Mouse (Mus musculus) embryonic facial prominence, embryonic 15.5 days (tissue): ENCODE measurements around the gene Cdh26. TPM values are rescaled to one million over a fixed set of nuclear protein-coding genes. Genes with fewer than 3 reads are reported as not detected.

ENCODE experiments used
- ATAC-seq: fragments of 200-750 bp; cut with Nextera tagmentation; 2 replicates; pipeline ENCODE4 v1.8.0; 2017; ENCODE audit warnings: low read depth, moderate TSS enrichment; ENCODE audit not compliant: insufficient number of reproducible peaks, low FRiP score, low TSS enrichment
- H3K27ac ChIP-seq: fragments of 300-500 bp; sonication (generic); replicated peaks from 2 replicates; pipeline ENCODE4 v1.5.1; 2015; ENCODE audit warnings: mild to moderate bottlenecking, inconsistent platforms
- H3K27me3 ChIP-seq: fragments of 300-500 bp; sonication (generic); 2 replicates; pipeline ENCODE4 v1.6.1; 2015; ENCODE audit warnings: inconsistent platforms
- H3K36me3 ChIP-seq: fragments of 300-500 bp; sonication (generic); 2 replicates; pipeline ENCODE4 v1.6.1; 2015; ENCODE audit warnings: mild to moderate bottlenecking, inconsistent platforms
- H3K4me1 ChIP-seq: fragments of 300-500 bp; sonication (generic); 2 replicates; pipeline ENCODE4 v1.6.1; 2015; ENCODE audit warnings: inconsistent platforms
- H3K4me2 ChIP-seq: fragments of 300-500 bp; sonication (generic); replicated peaks from 2 replicates; pipeline ENCODE4 v1.6.1; 2015; ENCODE audit warnings: mild to moderate bottlenecking, inconsistent platforms
- H3K4me3 ChIP-seq: fragments of 300-500 bp; sonication (generic); replicated peaks from 2 replicates; pipeline ENCODE4 v1.5.1; 2015; ENCODE audit warnings: mild to moderate bottlenecking, inconsistent platforms
- H3K9ac ChIP-seq: fragments of 300-500 bp; sonication (generic); 2 replicates; pipeline ENCODE4 v1.6.1; 2015; ENCODE audit warnings: inconsistent platforms
- H3K9me3 ChIP-seq: fragments of 300-500 bp; sonication (generic); replicated peaks from 2 replicates; pipeline ENCODE4 v1.6.1; 2016; ENCODE audit warnings: inconsistent platforms
- WGBS: fragments of 180-500 bp; shearing (Covaris S2); methylation state at CpG from one replicate; pipeline ENCODE4 v1.1.7; 2015; 5-methylcytosine and 5-hydroxymethylcytosine counted together
- polyA plus RNA-seq: library from polyadenylated mRNA; unstranded; fragments of >200 nt; fragmentation: Nextera tagmentation; extraction: Ambion mirVana; gene quantifications from 2 replicates; pipeline ENCODE4 v1.2.1, GENCODE M21; 2015

The Cdh26 gene
- polyA plus RNA-seq, 1 experiment from 2014 or later: 5.2 TPM

DNA sequence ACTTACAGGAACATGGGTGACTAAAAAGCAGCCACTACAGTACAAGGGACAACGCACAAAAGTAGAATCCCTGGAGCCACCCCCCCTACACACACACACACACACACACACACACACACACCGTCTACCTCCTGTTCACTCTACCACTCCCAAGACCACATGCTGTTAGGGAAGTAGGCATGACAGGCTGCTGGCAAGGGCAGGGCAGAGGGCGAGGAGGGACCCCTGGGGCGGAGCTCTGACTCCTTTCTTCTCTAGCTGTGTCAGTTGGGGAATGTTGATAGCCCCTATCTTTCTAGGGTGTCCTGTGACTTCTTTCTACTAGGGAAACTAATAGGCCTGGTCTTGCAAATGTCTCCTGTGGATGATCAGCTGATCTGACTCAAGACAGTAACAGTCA is 13.4 kb upstream of the Cdh26 start:
- no peak for ATAC-seq
- Histone ChIP-seq H3K36me3 (no peaks in the 10 kb centered on the region), H3K27ac (no peak overlapping the region), H3K4me1 (peaks cover 22% of the 10 kb centered on the region), H3K27me3 (peaks cover 13% of the 10 kb centered on the region), H3K4me3 (no peak overlapping the region), H3K9ac (no peak overlapping the region), H3K9me3 (no peaks in the 10 kb centered on the region), H3K4me2 (no peak overlapping the region)
- WGBS: 77% methylated on average over 4 of the region's 4 CpGs

DNA sequence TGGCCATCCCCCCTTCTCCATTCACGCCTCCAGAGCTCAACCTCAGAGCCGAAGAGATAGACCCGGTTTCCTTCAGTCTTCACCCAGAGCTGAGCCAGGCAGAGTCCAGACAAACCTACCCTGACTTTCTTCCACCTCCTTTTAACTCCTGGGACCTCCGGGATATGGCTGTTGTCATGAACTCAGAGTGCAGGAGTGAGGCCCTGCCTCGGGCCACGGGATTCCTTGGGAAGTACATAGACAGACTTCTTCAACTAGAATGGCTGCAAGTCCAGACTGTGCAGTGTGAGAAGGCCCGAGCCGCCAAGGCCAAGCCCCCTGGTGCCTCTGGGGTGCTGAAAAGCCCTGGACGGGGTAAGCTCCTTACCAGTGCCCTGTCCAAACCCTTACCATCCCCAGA is 9.8 kb upstream of the Cdh26 start:
- no peaks in the 10 kb centered on the region for H3K27me3 ChIP-seq
- no peak overlapping the region for H3K27ac ChIP-seq
- H3K4me3 ChIP-seq: no peak overlapping the region
- H3K4me1 ChIP-seq: no peaks in the 10 kb centered on the region
- 68% methylated on average over 9 of the region's 9 CpGs for WGBS
- ATAC-seq: no peak
- no peak overlapping the region for H3K4me2 ChIP-seq
- H3K36me3 ChIP-seq: no peaks in the 10 kb centered on the region
- no peaks in the 10 kb centered on the region for H3K9me3 ChIP-seq
- no peak overlapping the region for H3K9ac ChIP-seq

DNA sequence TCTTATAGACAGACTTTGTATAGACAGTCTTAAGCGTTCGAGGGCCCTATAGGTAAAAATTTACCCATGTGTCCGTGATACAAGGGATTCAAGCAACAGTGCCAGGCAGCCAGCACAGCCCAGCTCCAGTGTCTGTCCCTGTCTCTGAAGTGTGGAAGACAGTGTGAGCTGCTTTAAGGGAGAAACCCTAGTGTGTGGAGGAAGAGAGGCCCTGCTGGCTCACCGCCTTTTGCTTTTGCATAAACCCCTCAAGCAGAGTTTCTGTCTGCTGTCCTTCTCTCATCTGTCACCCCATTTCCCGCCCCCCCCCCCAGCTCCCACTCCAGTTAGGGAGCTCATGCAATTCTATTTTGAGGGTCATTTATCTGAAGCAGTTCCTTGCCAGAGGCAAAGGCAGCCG is 8.7 kb upstream of the Cdh26 start:
- Histone ChIP-seq H3K27ac (no peak overlapping the region), H3K9me3 (no peaks in the 10 kb centered on the region), H3K4me3 (no peak overlapping the region), H3K4me1 (no peaks in the 10 kb centered on the region), H3K9ac (no peak overlapping the region), H3K27me3 (no peaks in the 10 kb centered on the region), H3K36me3 (no peaks in the 10 kb centered on the region), H3K4me2 (no peak overlapping the region)
- ATAC-seq: no peak
- 45% methylated on average over 6 of the region's 6 CpGs for WGBS

DNA sequence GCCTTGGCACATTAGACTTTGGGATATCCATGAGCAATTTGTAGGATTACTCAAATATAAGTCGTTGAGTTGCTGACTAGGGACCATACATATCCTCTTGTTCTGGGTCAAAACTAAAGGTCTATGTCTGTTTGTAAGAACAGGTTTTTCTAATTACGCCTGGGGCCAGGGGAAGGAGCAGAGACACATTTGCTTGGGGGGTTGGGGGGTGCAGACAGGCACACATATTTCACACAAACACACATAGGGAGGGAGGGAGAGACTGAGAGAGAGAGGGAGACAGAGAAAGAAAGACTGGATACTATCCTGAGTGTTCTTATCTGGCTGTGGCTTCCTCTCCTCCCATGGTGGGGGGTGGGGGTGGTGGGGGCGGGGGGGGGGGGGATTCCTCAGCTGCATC is 8.1 kb upstream of the Cdh26 start:
- H3K36me3 ChIP-seq: no peaks in the 10 kb centered on the region
- H3K4me2 ChIP-seq: no peak overlapping the region
- H3K4me1 ChIP-seq: no peaks in the 10 kb centered on the region
- 28% methylated on average over 2 of the region's 3 CpGs for WGBS
- no peak overlapping the region for H3K27ac ChIP-seq
- H3K9ac ChIP-seq: no peak overlapping the region
- no peak overlapping the region for H3K4me3 ChIP-seq
- no peaks in the 10 kb centered on the region for H3K9me3 ChIP-seq
- no peaks in the 10 kb centered on the region for H3K27me3 ChIP-seq
- ATAC-seq: no peak; the same call in 1 of the 2 replicates

DNA sequence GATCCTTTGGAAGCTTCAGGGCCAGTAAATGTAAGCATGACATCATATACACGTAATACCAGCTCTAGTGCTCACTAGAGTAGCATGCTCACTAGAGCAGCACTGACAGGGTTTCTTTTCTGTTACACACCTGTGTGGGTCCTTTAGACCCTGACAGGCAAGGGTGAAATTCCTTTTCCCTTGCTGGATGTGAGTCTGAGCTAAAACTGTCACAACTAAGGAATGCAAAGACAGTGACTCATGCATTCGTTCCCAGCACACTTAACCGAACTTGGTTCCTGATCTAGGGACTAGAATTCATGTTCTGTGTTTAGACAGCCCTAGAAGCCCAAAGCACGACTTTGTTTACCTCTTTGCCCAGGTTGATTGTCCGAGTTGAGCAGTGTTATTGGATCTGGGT is 7.1 kb upstream of the Cdh26 start:
- no peaks in the 10 kb centered on the region for H3K9me3 ChIP-seq
- no peaks in the 10 kb centered on the region for H3K4me1 ChIP-seq
- no peak overlapping the region for H3K4me3 ChIP-seq
- no peak overlapping the region for H3K27ac ChIP-seq
- no peak for ATAC-seq
- no peak overlapping the region for H3K9ac ChIP-seq
- 60% methylated on average over 5 of the region's 5 CpGs for WGBS
- H3K36me3 ChIP-seq: no peaks in the 10 kb centered on the region
- H3K27me3 ChIP-seq: no peaks in the 10 kb centered on the region; the same call in 1 of the 2 replicates
- no peak overlapping the region for H3K4me2 ChIP-seq

DNA sequence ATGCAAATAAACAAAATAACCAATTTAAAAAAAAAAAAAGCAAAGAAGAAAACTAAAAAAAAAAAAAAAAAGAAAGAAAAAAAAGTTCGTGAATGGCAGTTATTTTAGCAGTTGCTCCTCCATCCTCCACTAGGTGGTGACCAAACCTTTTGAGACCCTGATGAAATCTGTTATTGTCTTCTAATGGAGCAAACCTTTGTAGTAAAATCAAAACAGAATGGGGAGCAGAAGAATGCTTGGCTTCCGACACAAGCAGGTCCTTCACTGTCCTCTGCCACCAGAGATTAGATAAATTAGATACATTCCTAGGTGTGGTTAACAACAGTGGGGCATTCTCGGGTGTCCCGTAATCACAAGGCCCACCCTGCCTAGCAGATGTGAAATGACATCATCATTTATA is 4.1 kb upstream of the Cdh26 start:
- no peaks in the 10 kb centered on the region for H3K36me3 ChIP-seq
- no peak overlapping the region for H3K4me3 ChIP-seq
- H3K4me2 ChIP-seq: no peak overlapping the region
- no peak overlapping the region for H3K9ac ChIP-seq
- 27% methylated on average over 4 of the region's 4 CpGs for WGBS
- H3K9me3 ChIP-seq: no peaks in the 10 kb centered on the region
- H3K27me3 ChIP-seq: peaks cover 4% of the 10 kb centered on the region
- no peak for ATAC-seq
- H3K4me1 ChIP-seq: no peaks in the 10 kb centered on the region
- H3K27ac ChIP-seq: no peak overlapping the region

DNA sequence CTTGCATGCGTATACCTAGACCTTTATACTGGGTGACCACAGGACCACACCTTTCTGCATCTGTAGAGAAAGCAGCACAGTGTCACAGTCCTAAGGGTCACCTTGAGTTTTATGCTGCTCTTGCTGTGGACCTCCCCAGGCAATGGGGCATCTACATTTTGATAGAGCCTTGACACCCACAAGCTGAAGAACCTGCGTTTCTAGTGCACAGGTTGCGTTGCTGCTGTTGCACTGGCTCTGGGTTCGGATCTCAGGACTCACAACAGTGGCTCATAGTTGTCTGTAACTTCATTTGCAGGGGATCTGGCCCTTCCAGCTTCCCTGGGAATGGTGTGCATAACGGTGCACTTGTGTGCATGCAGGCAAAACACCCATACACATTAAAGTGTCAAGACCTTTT is 3.1 kb upstream of the Cdh26 start:
- H3K4me2 ChIP-seq: no peak overlapping the region
- no peak overlapping the region for H3K4me3 ChIP-seq
- ATAC-seq: no peak
- H3K9ac ChIP-seq: no peak overlapping the region
- H3K27ac ChIP-seq: no peak overlapping the region
- H3K9me3 ChIP-seq: no peaks in the 10 kb centered on the region
- no peaks in the 10 kb centered on the region for H3K36me3 ChIP-seq
- peaks cover 3% of the 10 kb centered on the region; the same call in 1 of the 2 replicates for H3K4me1 ChIP-seq
- 82% methylated on average over 5 of the region's 5 CpGs for WGBS
- H3K27me3 ChIP-seq: peaks cover 4% of the 10 kb centered on the region

DNA sequence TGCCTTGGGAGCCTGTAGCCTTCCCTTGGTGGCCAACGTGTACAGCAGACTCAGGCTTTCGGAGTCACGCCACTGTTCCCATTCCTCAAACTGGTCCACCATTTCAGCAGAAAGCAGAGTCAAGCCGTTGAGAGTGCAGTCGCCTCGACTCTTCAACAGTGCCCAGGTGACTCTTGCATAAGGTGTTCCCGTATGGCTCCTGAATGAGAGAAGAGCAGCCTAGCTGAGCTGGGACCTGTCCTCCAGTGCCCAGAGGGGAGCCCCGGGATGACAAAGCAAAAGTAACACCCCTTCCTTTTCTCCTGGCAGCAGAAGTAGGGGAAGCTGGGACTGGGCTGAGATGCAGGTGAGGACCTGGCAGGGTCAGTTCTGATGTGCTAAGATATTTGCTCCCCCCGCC is 2.1 kb upstream of the Cdh26 start:
- Histone ChIP-seq H3K4me1 (peaks cover 3% of the 10 kb centered on the region; the same call in 1 of the 2 replicates), H3K4me2 (no peak overlapping the region), H3K36me3 (no peaks in the 10 kb centered on the region), H3K27me3 (peaks cover 4% of the 10 kb centered on the region), H3K4me3 (no peak overlapping the region), H3K27ac (no peak overlapping the region), H3K9me3 (no peaks in the 10 kb centered on the region), H3K9ac (no peak overlapping the region)
- WGBS: 74% methylated on average over 9 of the region's 9 CpGs
- ATAC-seq: no peak

DNA sequence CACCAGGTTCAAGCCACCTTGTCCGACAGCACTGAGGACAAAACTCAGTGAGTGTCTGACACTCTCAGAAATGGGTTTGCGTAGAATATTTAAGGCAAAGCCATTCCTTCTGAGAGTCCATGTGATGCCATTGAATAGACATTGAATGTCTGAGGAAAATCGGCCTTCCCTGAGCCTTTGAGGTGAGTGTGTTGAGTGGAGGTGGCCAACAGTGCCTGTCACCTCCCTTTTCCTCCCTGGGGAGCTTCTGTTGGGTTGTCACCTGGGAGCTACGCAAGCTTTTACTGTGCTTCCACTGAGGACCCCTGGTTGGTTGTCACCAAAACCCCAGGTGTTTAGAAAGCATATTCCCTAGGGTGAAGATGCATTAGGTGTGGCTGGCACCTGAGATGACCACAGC is 1.7 kb upstream of the Cdh26 start:
- Histone ChIP-seq H3K36me3 (no peaks in the 10 kb centered on the region), H3K4me2 (no peak overlapping the region), H3K9me3 (no peaks in the 10 kb centered on the region), H3K27ac (no peak overlapping the region), H3K9ac (no peak overlapping the region), H3K4me1 (peaks cover 3% of the 10 kb centered on the region; the same call in 1 of the 2 replicates), H3K4me3 (no peak overlapping the region), H3K27me3 (peaks cover 4% of the 10 kb centered on the region)
- ATAC-seq: no peak
- 79% methylated on average over 4 of the region's 4 CpGs for WGBS

DNA sequence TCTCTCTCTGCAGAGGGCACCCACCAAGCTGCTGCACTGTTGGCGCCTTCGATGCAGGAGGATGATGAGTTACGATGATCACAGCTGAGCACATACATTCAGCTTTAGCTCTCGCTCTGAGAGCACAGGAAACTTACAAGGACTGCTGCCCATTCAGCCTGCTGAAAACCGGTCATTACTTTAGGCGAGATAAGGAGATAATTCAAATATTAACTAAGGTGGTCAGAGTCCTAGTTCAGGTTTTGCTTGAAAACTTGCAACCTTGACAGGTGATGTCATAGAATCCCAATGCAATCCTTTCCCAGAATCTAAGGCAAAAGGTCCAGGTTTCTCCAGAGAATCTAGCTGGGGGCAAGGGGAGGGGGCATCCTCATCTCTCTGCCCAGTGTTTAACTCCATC is 905 bp upstream of the Cdh26 start:
- Histone ChIP-seq H3K9me3 (no peaks in the 10 kb centered on the region), H3K4me3 (no peak overlapping the region), H3K27ac (no peak overlapping the region), H3K36me3 (no peaks in the 10 kb centered on the region), H3K27me3 (peaks cover 4% of the 10 kb centered on the region), H3K4me1 (peaks cover 3% of the 10 kb centered on the region; the same call in 1 of the 2 replicates), H3K4me2 (no peak overlapping the region), H3K9ac (no peak overlapping the region)
- ATAC-seq: no peak
- WGBS: 89% methylated on average over 6 of the region's 6 CpGs

DNA sequence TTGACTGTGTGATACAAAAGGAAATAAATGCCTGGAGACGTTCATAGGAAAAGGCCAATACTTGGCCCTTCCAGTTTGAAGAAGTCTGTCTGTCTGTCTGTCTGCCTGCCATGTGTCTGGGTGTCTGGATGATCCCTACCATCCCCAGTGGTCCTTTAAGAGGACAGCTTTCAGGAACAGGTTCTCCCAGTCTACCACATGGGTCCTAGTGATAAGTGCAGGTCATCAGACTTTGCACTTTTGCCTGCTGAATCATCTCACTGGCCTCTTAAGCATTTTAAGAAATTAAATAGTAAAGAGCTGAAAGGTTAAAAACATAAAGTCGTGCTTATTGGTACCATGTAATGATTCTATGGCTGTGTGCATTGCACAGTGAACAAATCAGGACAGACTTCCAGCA is 3.2 kb downstream of the Cdh26 start:
- Histone ChIP-seq H3K9me3 (no peaks in the 10 kb centered on the region), H3K27ac (no peak overlapping the region), H3K27me3 (peaks cover 3% of the 10 kb centered on the region; the same call in 1 of the 2 replicates), H3K9ac (no peak overlapping the region), H3K4me1 (peaks cover 3% of the 10 kb centered on the region; the same call in 1 of the 2 replicates), H3K4me3 (no peak overlapping the region), H3K36me3 (no peaks in the 10 kb centered on the region), H3K4me2 (no peak overlapping the region)
- WGBS: 75% methylated on average over 2 of the region's 2 CpGs
- no peak for ATAC-seq

DNA sequence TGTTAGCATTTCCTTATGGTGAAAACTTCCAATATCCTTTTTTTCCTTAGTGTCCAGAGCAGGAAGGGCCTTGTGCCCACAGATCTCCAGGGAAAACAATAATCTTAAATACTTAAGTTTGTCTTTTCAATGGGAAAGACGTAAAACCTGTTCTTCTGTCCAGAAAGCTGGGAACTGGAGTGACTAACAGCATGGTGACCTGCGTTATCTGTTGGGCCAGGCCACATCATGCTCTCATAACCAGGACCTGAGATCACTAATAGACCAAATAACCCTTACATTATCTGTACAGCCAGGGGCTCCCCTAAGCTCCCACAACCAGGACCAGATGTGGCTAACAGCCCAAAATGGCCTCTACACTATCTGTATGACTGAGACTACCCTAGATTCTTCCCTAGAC is 3.6 kb downstream of the Cdh26 start:
- H3K9ac ChIP-seq: no peak overlapping the region
- 62% methylated on average over 2 of the region's 2 CpGs for WGBS
- no peak for ATAC-seq

More for the DNA sequence above, 3.6 kb downstream of the Cdh26 start:
- Histone ChIP-seq H3K4me2 (no peak overlapping the region), H3K4me1 (peaks cover 3% of the 10 kb centered on the region; the same call in 1 of the 2 replicates), H3K4me3 (no peak overlapping the region), H3K9me3 (no peaks in the 10 kb centered on the region), H3K27ac (no peak overlapping the region), H3K36me3 (no peaks in the 10 kb centered on the region), H3K27me3 (no peaks in the 10 kb centered on the region)
